Mouse (Mus musculus) MEL (cell line): ENCODE measurements around the gene Olfr1364. TPM values are rescaled to one million over a fixed set of nuclear protein-coding genes. Genes with fewer than 3 reads are reported as not detected.

ENCODE experiments used
- DNase-seq: peaks from one replicate; pipeline ENCODE4 v3.0.0; 2011; ENCODE audit warnings: low read depth, low spot score
- H3K27ac ChIP-seq: 2 replicates; pipeline ENCODE4 v1.5.1; 2012; ENCODE audit warnings: low read depth, mild to moderate bottlenecking, control low read depth, low read length, moderate library complexity; ENCODE audit not compliant: control insufficient read depth
- H3K27me3 ChIP-seq, 2 experiments: fragments of 150-350 bp in 1 of 2; sonication (generic) in 1 of 2; 2 replicates each; pipeline ENCODE4 v1.6.1; 2012; ENCODE audit warnings: low read length in 2 of 2, mild to moderate bottlenecking in 2 of 2, improper control_type of control experiment in 1 of 2, moderate library complexity in 1 of 2; ENCODE audit not compliant: insufficient read depth in 2 of 2, control insufficient read depth in 1 of 2
- H3K36me3 ChIP-seq, 2 experiments: 2 replicates each; pipeline ENCODE4 v1.6.1; 2012 to 2014; ENCODE audit warnings: low read length in 2 of 2, improper control_type of control experiment in 1 of 2, inconsistent platforms in 1 of 2, mild to moderate bottlenecking in 1 of 2; ENCODE audit not compliant: insufficient read depth in 2 of 2, control insufficient read depth in 1 of 2
- H3K4me1 ChIP-seq, 2 experiments: fragments of 150-350 bp in 1 of 2; sonication (generic) in 1 of 2; 2 replicates each; pipeline ENCODE4 v1.6.1; 2012; ENCODE audit warnings: low read length in 2 of 2, improper control_type of control experiment in 1 of 2, mild to moderate bottlenecking in 1 of 2; ENCODE audit not compliant: insufficient read depth in 2 of 2, control insufficient read depth in 1 of 2
- H3K4me3 ChIP-seq, 2 experiments: fragments of 150-350 bp in 1 of 2; sonication (generic) in 1 of 2; 2 replicates each; pipeline ENCODE4 v1.5.1; 2012; ENCODE audit warnings: low read depth in 2 of 2, low read length in 2 of 2, mild to moderate bottlenecking in 2 of 2, moderate library complexity in 2 of 2, control low read depth in 1 of 2, improper control_type of control experiment in 1 of 2; ENCODE audit not compliant: control insufficient read depth in 1 of 2, insufficient read depth in 1 of 2
- H3K79me2 ChIP-seq: 2 replicates; pipeline ENCODE4 v1.6.1; 2012; ENCODE audit warnings: mild to moderate bottlenecking, low read length, moderate library complexity; ENCODE audit not compliant: control insufficient read depth, poor library complexity, insufficient read depth
- H3K9ac ChIP-seq: 2 replicates; pipeline ENCODE4 v1.6.1; 2012; ENCODE audit warnings: low read depth, mild to moderate bottlenecking, control low read depth, low read length, moderate library complexity; ENCODE audit not compliant: control insufficient read depth, poor library complexity, severe bottlenecking
- H3K9me3 ChIP-seq: fragments of 150-350 bp; sonication (generic); replicated peaks from 2 replicates; pipeline ENCODE4 v1.6.1; 2012; ENCODE audit warnings: mild to moderate bottlenecking, low read length, improper control_type of control experiment, moderate library complexity; ENCODE audit not compliant: insufficient read depth
- BHLHE40 ChIP-seq: IDR thresholded peaks from 2 replicates; pipeline ENCODE4 v1.6.1; 2012; ENCODE audit warnings: low read depth, mild to moderate bottlenecking, inconsistent platforms, low read length, improper control_type of control experiment, borderline replicate concordance
- CHD2 ChIP-seq: IDR thresholded peaks from 2 replicates; pipeline ENCODE4 v1.6.1; 2011; ENCODE audit warnings: low read length, improper control_type of control experiment
- CTCF ChIP-seq, 3 experiments: IDR thresholded peaks in 2 of 3; conservative IDR thresholded peaks in 1 of 3; 2 replicates each; pipeline ENCODE4 v1.5.1; 2011 to 2012; ENCODE audit warnings: low read length in 3 of 3, low read depth in 2 of 3, mild to moderate bottlenecking in 2 of 3, improper control_type of control experiment in 1 of 3, inconsistent platforms in 1 of 3, mixed read lengths in 1 of 3, moderate library complexity in 1 of 3; ENCODE audit not compliant: control insufficient read depth in 1 of 3, insufficient read depth in 1 of 3, poor library complexity in 1 of 3, severe bottlenecking in 1 of 3
- E2F4 ChIP-seq: IDR thresholded peaks from 2 replicates; pipeline ENCODE4 v1.6.1; 2011; ENCODE audit warnings: low read depth, low read length, improper control_type of control experiment, borderline replicate concordance
- EP300 ChIP-seq, 2 experiments: IDR thresholded peaks; 2 replicates each; pipeline ENCODE4 v1.6.1; 2011; ENCODE audit warnings: improper control_type of control experiment in 2 of 2, low read length in 2 of 2, low read depth in 1 of 2, mild to moderate bottlenecking in 1 of 2
- ETS1 ChIP-seq: IDR thresholded peaks from 2 replicates; pipeline ENCODE4 v1.6.1; 2012; ENCODE audit warnings: low read depth, mild to moderate bottlenecking, inconsistent platforms, low read length, improper control_type of control experiment, moderate library complexity
- GABPA ChIP-seq: IDR thresholded peaks from 2 replicates; pipeline ENCODE4 v1.6.1; 2012; ENCODE audit warnings: low read depth, mild to moderate bottlenecking, inconsistent platforms, low read length, improper control_type of control experiment, moderate library complexity
- HCFC1 ChIP-seq: IDR thresholded peaks from 2 replicates; pipeline ENCODE4 v1.6.1; 2012; ENCODE audit warnings: low read depth, mild to moderate bottlenecking, inconsistent platforms, low read length, improper control_type of control experiment, moderate library complexity
- KAT2A ChIP-seq: conservative IDR thresholded peaks from 2 replicates; pipeline ENCODE4 v1.6.1; 2012; ENCODE audit warnings: low read depth, low read length, improper control_type of control experiment, inconsistent platforms
- MAFK ChIP-seq: IDR thresholded peaks from 2 replicates; pipeline ENCODE4 v1.6.1; 2011; ENCODE audit warnings: low read depth, mild to moderate bottlenecking, low read length, improper control_type of control experiment, borderline replicate concordance
- MAX ChIP-seq: IDR thresholded peaks from 2 replicates; pipeline ENCODE4 v1.6.1; 2011; ENCODE audit warnings: low read length, improper control_type of control experiment
- MXI1 ChIP-seq: IDR thresholded peaks from 2 replicates; pipeline ENCODE4 v1.6.1; 2011; ENCODE audit warnings: mild to moderate bottlenecking, low read depth, low read length, improper control_type of control experiment
- MYB ChIP-seq: IDR thresholded peaks from 2 replicates; pipeline ENCODE4 v1.6.1; 2011; ENCODE audit warnings: mild to moderate bottlenecking, low read depth, low read length, improper control_type of control experiment
- NELFE ChIP-seq: IDR thresholded peaks from 2 replicates; pipeline ENCODE4 v1.6.1; 2011; ENCODE audit warnings: low read depth, low read length, improper control_type of control experiment
- POLR2A ChIP-seq, 2 experiments: IDR thresholded peaks; 2 replicates each; pipeline ENCODE4 v1.6.1; 2011 to 2012; ENCODE audit warnings: low read length in 2 of 2, mild to moderate bottlenecking in 2 of 2, control low read depth in 1 of 2, improper control_type of control experiment in 1 of 2, low read depth in 1 of 2, moderate library complexity in 1 of 2; ENCODE audit not compliant: control insufficient read depth in 1 of 2, insufficient read depth in 1 of 2, poor library complexity in 1 of 2
- POLR2AphosphoS2 ChIP-seq: IDR thresholded peaks from 2 replicates; pipeline ENCODE4 v1.6.1; 2011; ENCODE audit warnings: low read length, improper control_type of control experiment
- RAD21 ChIP-seq: IDR thresholded peaks from 2 replicates; pipeline ENCODE4 v1.6.1; 2011; ENCODE audit warnings: mild to moderate bottlenecking, low read depth, low read length, improper control_type of control experiment
- RCOR1 ChIP-seq: IDR thresholded peaks from 2 replicates; pipeline ENCODE4 v1.6.1; 2012; ENCODE audit warnings: low read depth, mild to moderate bottlenecking, inconsistent platforms, low read length, improper control_type of control experiment
- SIN3A ChIP-seq: IDR thresholded peaks from 2 replicates; pipeline ENCODE4 v1.6.1; 2012; ENCODE audit warnings: low read length, improper control_type of control experiment, inconsistent platforms
- SMC3 ChIP-seq: IDR thresholded peaks from 2 replicates; pipeline ENCODE4 v1.6.1; 2011; ENCODE audit warnings: low read depth, low read length, improper control_type of control experiment
- TAL1 ChIP-seq: IDR thresholded peaks from 2 replicates; pipeline ENCODE4 v1.6.1; 2012; ENCODE audit warnings: mild to moderate bottlenecking, inconsistent platforms, low read length, moderate library complexity, mixed read lengths
- TBP ChIP-seq: IDR thresholded peaks from 2 replicates; pipeline ENCODE4 v1.8.0; 2011; ENCODE audit warnings: low read depth, low read length, improper control_type of control experiment
- UBTF ChIP-seq: IDR thresholded peaks from 2 replicates; pipeline ENCODE4 v1.6.1; 2012; ENCODE audit warnings: low read depth, mild to moderate bottlenecking, inconsistent platforms, low read length, improper control_type of control experiment, moderate library complexity, borderline replicate concordance; ENCODE audit not compliant: insufficient read depth
- USF1 ChIP-seq: IDR thresholded peaks from 2 replicates; pipeline ENCODE4 v1.6.1; 2014; ENCODE audit warnings: low read depth, mild to moderate bottlenecking, inconsistent platforms, low read length, improper control_type of control experiment, moderate library complexity
- USF2 ChIP-seq, 2 experiments: IDR thresholded peaks; 2 replicates each; pipeline ENCODE4 v1.6.1; 2011 to 2012; ENCODE audit warnings: improper control_type of control experiment in 2 of 2, low read length in 2 of 2, borderline replicate concordance in 1 of 2, inconsistent platforms in 1 of 2, low read depth in 1 of 2, mild to moderate bottlenecking in 1 of 2; ENCODE audit not compliant: insufficient read depth in 1 of 2
- ZC3H11A ChIP-seq: IDR thresholded peaks from 2 replicates; pipeline ENCODE4 v1.6.1; 2012; ENCODE audit warnings: low read depth, mild to moderate bottlenecking, inconsistent platforms, low read length, improper control_type of control experiment
- ZMIZ1 ChIP-seq: IDR thresholded peaks from 2 replicates; pipeline ENCODE4 v1.6.1; 2012; ENCODE audit warnings: low read depth, mild to moderate bottlenecking, inconsistent platforms, low read length, improper control_type of control experiment, moderate library complexity
- polyA plus RNA-seq, 2 experiments: library from polyadenylated mRNA; stranded (reverse) in 1 of 2; unstranded in 1 of 2; fragments of >175 nt in 1 of 2; fragments of >200 nt in 1 of 2; gene quantifications; 2 replicates each; pipeline versions ENCODE4 v1.2.1 to v1.2.4; 2012; ENCODE audit warnings: low replicate concordance in 2 of 2, low read depth in 1 of 2; ENCODE audit not compliant: insufficient read length in 2 of 2, insufficient read depth in 1 of 2, missing spikeins in 1 of 2
- total RNA-seq: library from RNA; depleted of rRNA; stranded (reverse); fragments of 300-350 nt; gene quantifications from 2 replicates; pipeline ENCODE4 v1.2.3, GENCODE M21; 2012; rRNA removed

The Olfr1364 gene
- total and polyA plus RNA-seq, 3 experiments, result not detected

GRCm38 (mm10) chr13:21530781-21531201 is 50.8 kb downstream of the Olfr1364 start, which contains the start of gene Zkscan8 (continued):
- TF ChIP-seq RAD21 (no peak), NELFE (peak; percentile 84), KAT2A (no peak; the same call in 1 of the 2 replicates), EP300 (IDR thresholded peaks at IDR 0.05; ENCODE audit: low read depth in 1 of 2, low read length in 2 of 2) (no peak), RCOR1 (0 out of 2 replicates have a peak, but pooled peaks have one; percentile 23), ZMIZ1 (no peak), MYB (no peak), TAL1 (no peak), GABPA (peak; percentile 47; the same call in 1 of the 2 replicates), UBTF (0 out of 2 replicates have a peak, but pooled peaks have one; percentile 77), TBP (peak; percentile 70), USF2 (IDR thresholded peaks at IDR 0.05; ENCODE audit: borderline replicate concordance in 1 of 2, insufficient read depth in 1 of 2, low read depth in 1 of 2, low read length in 2 of 2) (no peak), E2F4 (no peak), POLR2A (IDR thresholded peaks at IDR 0.05; ENCODE audit: control insufficient read depth in 1 of 2, insufficient read depth in 1 of 2, low read depth in 1 of 2, low read length in 2 of 2, poor library complexity in 1 of 2) (peak; percentile 75 to 85), ETS1 (peak; percentile 20; the same call in 1 of the 2 replicates), CTCF (IDR thresholded peaks at IDR 0.05 in 2 of 3, conservative IDR thresholded peaks at IDR 0.05 in 1 of 3; ENCODE audit: control insufficient read depth in 1 of 3, insufficient read depth in 1 of 3, low read depth in 2 of 3, low read length in 3 of 3, poor library complexity in 1 of 3, severe bottlenecking in 1 of 3) (0 out of 6 replicates have a peak, but pooled peaks of 1 of the 3 experiments have one; percentile 5), MAX (peak; percentile 44; the same call in 1 of the 2 replicates), CHD2 (no peak), SIN3A (no peak), BHLHE40 (no peak), MXI1 (peak; percentile 66), HCFC1 (peak; percentile 86), SMC3 (no peak), MAFK (no peak)

- DNase-seq, result peak; percentile 40
- Histone ChIP-seq H3K4me3 (peak overlapping the region; percentile 24 to 75), H3K9me3 (no peaks in the 10 kb centered on the region), H3K79me2 (peaks cover 5% of the 10 kb centered on the region; the same call in 1 of the 2 replicates), H3K9ac (peak overlapping the region; percentile 100), H3K4me1 (no peaks in the 10 kb centered on the region; a peak in 1 of 4 replicates), H3K36me3 (peaks cover 0 to 2% of the 10 kb centered on the region in 2 experiments; a peak in 2 of 4 replicates), H3K27me3 (no peaks in the 10 kb centered on the region; a peak in 2 of 4 replicates), H3K27ac (no peak overlapping the region)
- TF ChIP-seq USF1 (no peak), MYB (no peak), POLR2AphosphoS2 (no peak), EP300 (IDR thresholded peaks at IDR 0.05; ENCODE audit: low read depth in 1 of 2, low read length in 2 of 2) (no peak), ZC3H11A (no peak), MXI1 (no peak)
These were observed 51.4 kb downstream of the Olfr1364 start for GRCm38 (mm10) chr13:21530136-21530535.

Other genes starting within 250 kb of the Olfr1364 start
Only the 30 nearest of the 33 such genes appear.
- 9.7 and 11.1 TPM in 2 replicates for gene Zscan12, start 218.9 kb downstream of the Olfr1364 start, total RNA-seq
- 1 to 10 TPM in 1 of 2 experiments, not detected in 1; 6.8 TPM for gene Zscan12, start 218.9 kb downstream of the Olfr1364 start, polyA plus RNA-seq
- gene Zkscan3, start 179.0 kb downstream of the Olfr1364 start, total RNA-seq, result 16.9 and 17.8 TPM in 2 replicates
- 10 to 100 TPM in 1 of 2 experiments, not detected in 1; 17.1 TPM for gene Zkscan3, start 179.0 kb downstream of the Olfr1364 start, polyA plus RNA-seq
- gene Pgbd1, start 140.7 kb downstream of the Olfr1364 start, total RNA-seq, result 0.26 and 0.35 TPM in 2 replicates
- under 1 TPM in 1 of 2 experiments, not detected in 1; 0.25 TPM for gene Pgbd1, start 140.7 kb downstream of the Olfr1364 start, polyA plus RNA-seq
- 7.4 and 7.7 TPM in 2 replicates for gene Zscan26, start 128.0 kb downstream of the Olfr1364 start, total RNA-seq
- gene Zscan26, start 128.0 kb downstream of the Olfr1364 start, polyA plus RNA-seq, result 1 to 10 TPM in 1 of 2 experiments, not detected in 1; 8.0 TPM
- gene Nkapl, start 113.2 kb downstream of the Olfr1364 start, total RNA-seq, result 0.12 TPM in 1 of 2 replicates, not detected in the other
- gene Nkapl, start 113.2 kb downstream of the Olfr1364 start, polyA plus RNA-seq, result under 1 TPM in 1 of 2 experiments, not detected in 1; 0.17 TPM
- not detected in 2 replicates for gene Zkscan4, start 102.9 kb downstream of the Olfr1364 start, total RNA-seq
- gene Zkscan4, start 102.9 kb downstream of the Olfr1364 start, polyA plus RNA-seq, result not detected
- gene Gm10065, start 102.3 kb downstream of the Olfr1364 start, total RNA-seq, result not detected in 2 replicates
- gene Gm10065, start 102.3 kb downstream of the Olfr1364 start, polyA plus RNA-seq, result not detected
- gene AK157302, start 86.5 kb downstream of the Olfr1364 start, total RNA-seq, result 0.50 TPM in 1 of 2 replicates, not detected in the other
- under 1 TPM in 1 of 2 experiments, not detected in 1; 0.10 TPM for gene AK157302, start 86.5 kb downstream of the Olfr1364 start, polyA plus RNA-seq
- 16.4 and 32.5 TPM in 2 replicates for gene Gm11273, start 80.3 kb downstream of the Olfr1364 start, total RNA-seq
- 100 to 1,000 TPM in 1 of 2 experiments, not detected in 1; 306 TPM for gene Gm11273, start 80.3 kb downstream of the Olfr1364 start, polyA plus RNA-seq
- gene Zkscan8, start 50.6 kb downstream of the Olfr1364 start, total RNA-seq, result 3.2 and 3.9 TPM in 2 replicates
- 1 to 10 TPM in 1 of 2 experiments, not detected in 1; 3.4 TPM for gene Zkscan8, start 50.6 kb downstream of the Olfr1364 start, polyA plus RNA-seq
- gene Olfr1366, start 39.0 kb downstream of the Olfr1364 start, total RNA-seq, result not detected in 2 replicates
- under 1 TPM in 1 of 2 experiments, not detected in 1; 0.04 TPM for gene Olfr1366, start 39.0 kb downstream of the Olfr1364 start, polyA plus RNA-seq
- gene Olfr1535, start 21.9 kb downstream of the Olfr1364 start, total RNA-seq, result not detected in 2 replicates
- gene Olfr1535, start 21.9 kb downstream of the Olfr1364 start, polyA plus RNA-seq, result not detected
- not detected in 2 replicates for gene Olfr1362, start 32.3 kb upstream of the Olfr1364 start, total RNA-seq
- gene Olfr1362, start 32.3 kb upstream of the Olfr1364 start, polyA plus RNA-seq, result not detected
- 0.10 and 0.12 TPM in 2 replicates for gene Olfr11, start 60.8 kb upstream of the Olfr1364 start, total RNA-seq
- gene Olfr11, start 60.8 kb upstream of the Olfr1364 start, polyA plus RNA-seq, result under 1 TPM in 1 of 2 experiments, not detected in 1; 0.19 TPM
- gene Olfr1361, start 81.6 kb upstream of the Olfr1364 start, total RNA-seq, result not detected in 2 replicates
- gene Olfr1361, start 81.6 kb upstream of the Olfr1364 start, polyA plus RNA-seq, result not detected
- gene Olfr1360, start 95.6 kb upstream of the Olfr1364 start, total RNA-seq, result not detected in 2 replicates
- not detected for gene Olfr1360, start 95.6 kb upstream of the Olfr1364 start, polyA plus RNA-seq
- not detected in 2 replicates for gene Olfr1359, start 116.4 kb upstream of the Olfr1364 start, total RNA-seq
- not detected for gene Olfr1359, start 116.4 kb upstream of the Olfr1364 start, polyA plus RNA-seq
- gene Hist1h2bl, start 134.4 kb upstream of the Olfr1364 start, total RNA-seq, result 2,215 and 3,073 TPM in 2 replicates
- gene Hist1h2bl, start 134.4 kb upstream of the Olfr1364 start, polyA plus RNA-seq, result 1 to 10 TPM in 1 of 2 experiments, not detected in 1; 6.7 TPM
- gene Hist1h2ai, start 134.7 kb upstream of the Olfr1364 start, total RNA-seq, result 1,435 and 1,802 TPM in 2 replicates
- gene Hist1h2ai, start 134.7 kb upstream of the Olfr1364 start, polyA plus RNA-seq, result 1 to 10 TPM in 1 of 2 experiments, not detected in 1; 8.2 TPM
- 3,336 and 3,710 TPM in 2 replicates for gene Hist1h3h, start 135.9 kb upstream of the Olfr1364 start, total RNA-seq
- 10 to 100 TPM in 1 of 2 experiments, not detected in 1; 18.4 TPM for gene Hist1h3h, start 135.9 kb upstream of the Olfr1364 start, polyA plus RNA-seq
- gene Hist1h2bm, start 140.3 kb upstream of the Olfr1364 start, total RNA-seq, result 1,196 and 2,041 TPM in 2 replicates
- gene Hist1h2bm, start 140.3 kb upstream of the Olfr1364 start, polyA plus RNA-seq, result 1 to 10 TPM in 1 of 2 experiments, not detected in 1; 1.7 TPM
- 947 and 1,094 TPM in 2 replicates for gene Hist1h4j, start 153.3 kb upstream of the Olfr1364 start, total RNA-seq
- 1 to 10 TPM in 1 of 2 experiments, not detected in 1; 2.7 TPM for gene Hist1h4j, start 153.3 kb upstream of the Olfr1364 start, polyA plus RNA-seq
- 3,283 and 3,531 TPM in 2 replicates for gene Hist1h4k, start 168.7 kb upstream of the Olfr1364 start, total RNA-seq
- 10 to 100 TPM in 1 of 2 experiments, not detected in 1; 19.1 TPM for gene Hist1h4k, start 168.7 kb upstream of the Olfr1364 start, polyA plus RNA-seq
- gene Hist1h2ak, start 172.1 kb upstream of the Olfr1364 start, total RNA-seq, result 1,127 and 1,310 TPM in 2 replicates
- gene Hist1h2ak, start 172.1 kb upstream of the Olfr1364 start, polyA plus RNA-seq, result 10 to 100 TPM in 1 of 2 experiments, not detected in 1; 10.6 TPM
- gene Hist1h2bn, start 172.4 kb upstream of the Olfr1364 start, total RNA-seq, result 1,714 and 2,074 TPM in 2 replicates
- 1 to 10 TPM in 1 of 2 experiments, not detected in 1; 5.6 TPM for gene Hist1h2bn, start 172.4 kb upstream of the Olfr1364 start, polyA plus RNA-seq
- 1,140 and 1,462 TPM in 2 replicates for gene Hist1h1b, start 198.9 kb upstream of the Olfr1364 start, total RNA-seq
- gene Hist1h1b, start 198.9 kb upstream of the Olfr1364 start, polyA plus RNA-seq, result 1 to 10 TPM in 1 of 2 experiments, not detected in 1; 2.9 TPM
- 1,321 and 1,539 TPM in 2 replicates for gene Hist1h3i, start 201.6 kb upstream of the Olfr1364 start, total RNA-seq
- 10 to 100 TPM in 1 of 2 experiments, not detected in 1; 18.1 TPM for gene Hist1h3i, start 201.6 kb upstream of the Olfr1364 start, polyA plus RNA-seq
- gene Hist1h2an, start 205.5 kb upstream of the Olfr1364 start, total RNA-seq, result 1,204 and 1,752 TPM in 2 replicates
- 1,000 to 10,000 TPM in 1 of 2 experiments, 1 to 10 TPM in 1; 8.6 to 1,740 TPM for gene Hist1h2an, start 205.5 kb upstream of the Olfr1364 start, polyA plus RNA-seq
- gene Hist1h2bp, start 205.7 kb upstream of the Olfr1364 start, total RNA-seq, result 512 and 814 TPM in 2 replicates
- gene Hist1h2bp, start 205.7 kb upstream of the Olfr1364 start, polyA plus RNA-seq, result 1 to 10 TPM in 1 of 2 experiments, not detected in 1; 3.0 TPM
- gene Hist1h2bq, start 228.4 kb upstream of the Olfr1364 start, total RNA-seq, result 2,195 and 3,125 TPM in 2 replicates
- gene Hist1h2bq, start 228.4 kb upstream of the Olfr1364 start, polyA plus RNA-seq, result 1 to 10 TPM in 1 of 2 experiments, not detected in 1; 6.2 TPM